Mouse (Mus musculus): Measurements from ENCODE around the gene Gm28038.
A peak's percentile ranks its signal among the peaks of the same experiment; 100 is the strongest.

The Gm28038 gene

DNA sequence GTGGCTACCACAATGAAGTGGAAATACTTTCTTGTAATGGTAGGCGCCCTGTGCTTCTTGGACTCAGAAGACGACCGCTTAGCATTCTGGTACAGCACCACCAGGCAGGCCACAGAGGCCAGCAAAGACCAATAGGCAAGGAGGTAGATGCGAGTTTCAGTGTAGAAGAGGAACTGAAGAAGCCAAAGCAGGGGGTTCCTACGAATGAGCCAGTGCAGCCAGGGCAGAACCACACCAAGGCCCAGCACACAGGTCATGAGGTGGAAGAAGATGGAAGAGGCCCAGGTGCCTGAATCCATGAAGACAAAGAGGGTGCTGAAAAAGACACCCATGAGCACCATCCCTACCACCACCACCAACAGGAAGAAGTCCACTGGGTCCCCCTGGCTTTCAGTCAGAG, 4.2 kb downstream of the Gm28038 start:
- DNase-seq (ENCODE audit: extremely low spot score, low read depth, low spot score) = no peak

DNA sequence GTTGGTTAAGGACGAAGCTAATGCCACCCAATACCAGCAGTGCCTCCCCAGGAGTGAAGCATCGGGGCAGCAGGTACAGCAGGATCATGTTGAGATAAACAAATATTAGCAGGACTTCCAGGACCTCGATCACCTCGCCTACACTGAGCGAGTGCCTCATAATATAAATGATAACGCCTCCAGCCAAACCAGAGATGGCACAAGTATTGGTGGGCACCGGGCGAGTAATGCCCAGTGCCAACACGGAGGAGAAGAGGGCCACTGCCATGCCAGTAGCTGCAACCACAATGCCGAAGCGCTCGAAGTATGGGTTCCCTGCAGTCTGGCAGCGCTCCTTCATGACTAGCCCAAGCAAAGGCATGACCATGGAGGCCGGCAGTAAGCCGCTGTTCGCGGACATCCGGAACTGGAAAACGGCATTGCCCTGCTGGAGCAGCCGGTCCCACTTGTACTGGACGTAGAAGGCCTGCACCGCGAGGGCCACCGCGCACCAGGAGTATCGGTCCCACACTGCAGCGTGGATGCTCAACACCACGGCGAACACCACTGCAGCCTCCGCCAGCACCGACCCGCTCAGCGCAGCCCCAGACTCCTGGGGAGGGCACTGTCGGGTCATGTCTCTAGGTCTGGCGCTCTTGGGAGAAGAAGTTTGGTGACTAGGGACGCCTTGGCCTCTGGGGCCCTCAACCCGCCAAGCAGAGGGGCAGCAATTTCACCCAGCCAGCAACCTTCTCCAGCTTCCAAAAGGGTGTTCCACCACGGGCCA, 4.8 kb downstream of the Gm28038 start:
- no peak for DNase-seq (ENCODE audit: extremely low spot score, low read depth, low spot score)

DNA sequence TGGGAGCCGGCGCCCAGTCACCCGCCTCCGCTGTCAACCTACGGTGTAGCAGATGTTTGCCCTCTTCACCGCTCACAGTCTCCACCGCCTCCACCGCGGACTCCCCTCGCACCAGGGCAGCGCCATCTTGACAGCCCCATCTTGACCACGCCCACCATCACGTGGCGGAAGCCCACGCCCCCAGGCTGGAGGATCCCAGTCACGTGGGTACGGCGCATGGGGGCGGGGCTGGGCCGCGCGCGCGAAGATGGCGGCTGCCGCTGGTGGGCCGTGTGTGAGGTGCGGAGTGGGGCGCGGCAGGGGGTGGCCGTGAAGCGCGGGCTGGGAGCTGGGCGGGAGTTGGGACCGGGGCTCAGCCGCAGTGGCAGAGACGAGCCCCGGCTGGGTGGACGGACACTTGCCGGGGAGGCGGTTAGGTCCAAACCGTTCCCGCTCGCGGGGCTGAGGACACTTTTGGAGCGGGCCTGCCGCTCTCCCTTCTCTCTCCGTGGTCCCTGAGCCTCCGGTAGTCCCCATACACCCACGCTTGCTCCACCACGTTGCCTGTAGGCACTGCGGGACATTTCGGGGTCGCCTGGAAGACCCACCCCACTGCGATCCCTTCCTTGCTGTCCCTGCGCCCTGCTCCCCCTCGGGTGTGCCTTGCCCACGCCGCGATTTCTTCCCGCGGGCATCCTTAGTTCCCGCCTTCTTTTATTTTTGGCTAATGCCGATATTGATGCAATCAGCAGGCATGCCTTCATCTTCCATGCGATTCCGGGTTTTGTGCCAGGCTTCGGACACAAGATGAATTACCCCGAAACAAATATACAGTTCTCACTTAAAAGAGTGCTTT, 5.6 kb downstream of the Gm28038 start, which contains the start of the genes Dolk and Nup188:
Gene Dolk (minus strand): TSS at position 143 of the 835 bp plus-strand sequence.
Gene Nup188 (plus strand): TSS at position 206 of the 835 bp plus-strand sequence.
- DNase-seq (ENCODE audit: extremely low spot score, low read depth, low spot score) = peak; percentile 74

DNA sequence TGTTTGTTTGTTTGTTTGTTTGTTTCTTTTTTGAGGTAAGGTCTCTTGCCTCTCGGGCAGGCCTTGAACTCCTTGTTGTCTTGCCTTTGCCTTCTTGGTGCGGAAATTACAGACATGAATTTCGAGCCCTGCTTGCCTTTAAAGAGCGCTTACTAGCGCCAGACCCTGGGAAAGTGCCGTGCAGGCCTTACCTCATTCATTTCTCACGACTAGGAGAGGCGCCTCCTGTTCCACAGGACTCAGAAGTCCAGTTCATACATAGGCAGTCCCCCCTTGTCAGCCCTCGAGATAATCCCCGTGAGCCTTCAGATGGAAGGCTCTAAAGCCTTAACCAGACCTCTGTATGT, 6.2 kb downstream of the Gm28038 start:
- no peak for DNase-seq (ENCODE audit: extremely low spot score, low read depth, low spot score)

DNA sequence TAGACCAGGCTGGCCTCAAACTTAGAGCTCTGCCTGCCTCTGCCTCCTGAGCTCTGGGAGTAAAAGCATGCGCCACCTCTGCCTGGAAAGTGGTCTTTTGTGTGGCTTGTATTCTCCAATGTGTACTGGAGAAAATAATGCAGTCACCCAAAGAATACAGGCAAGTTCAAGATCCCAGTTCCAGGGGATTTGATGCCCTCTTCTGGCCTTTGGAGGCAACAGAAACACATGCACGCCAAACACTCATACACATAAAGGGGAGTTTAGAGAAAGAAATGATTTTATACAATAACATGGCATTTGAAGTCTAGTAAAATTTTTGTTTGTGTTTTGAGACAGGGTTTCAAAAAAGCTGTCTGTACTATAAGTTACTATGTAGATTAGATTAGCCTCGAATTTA, 18.7 kb downstream of the Gm28038 start:
- DNase-seq (ENCODE audit: extremely low spot score, low read depth, low spot score) = no peak

DNA sequence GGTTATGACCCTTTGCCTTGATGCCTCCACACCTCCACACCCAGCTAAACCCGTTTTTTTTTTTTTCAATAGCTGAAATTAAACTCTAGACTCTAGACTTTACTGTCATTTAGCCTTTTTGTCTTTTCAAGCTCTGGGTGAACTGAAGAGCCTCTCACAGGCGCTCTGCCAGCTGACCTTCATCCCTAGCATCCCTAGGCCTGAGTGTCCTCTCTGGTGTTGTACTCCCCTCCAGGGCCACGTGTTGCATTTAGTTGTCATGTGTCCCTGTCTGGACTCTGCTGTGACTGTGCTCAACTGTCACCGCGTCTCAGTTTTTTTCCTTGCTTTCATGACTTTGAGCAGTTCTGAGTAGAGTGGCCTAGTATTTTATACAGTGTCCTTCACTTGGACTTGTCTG, 19.1 kb downstream of the Gm28038 start:
- no peak for DNase-seq (ENCODE audit: extremely low spot score, low read depth, low spot score)

DNA sequence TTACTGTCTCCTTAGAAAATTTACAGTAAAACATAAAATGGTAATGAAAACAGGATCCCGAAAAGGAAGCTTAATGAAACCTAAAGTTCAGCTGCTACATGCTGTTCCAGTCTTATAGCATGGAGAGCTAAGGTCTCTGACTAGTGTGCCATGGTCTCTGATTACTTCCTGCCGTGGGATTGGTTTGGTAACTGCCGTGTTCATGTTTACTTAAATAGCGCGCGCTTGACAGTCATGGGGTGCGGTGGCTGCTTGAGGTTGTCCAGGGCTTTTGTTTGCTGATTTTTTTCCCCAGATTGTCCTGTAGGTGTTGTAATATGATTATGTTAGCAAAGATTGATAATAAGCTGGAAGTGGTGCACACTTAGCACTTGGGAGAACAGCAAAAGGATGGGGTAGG, 25.2 kb downstream of the Gm28038 start:
- DNase-seq (ENCODE audit: extremely low spot score, low read depth, low spot score) = no peak

DNA sequence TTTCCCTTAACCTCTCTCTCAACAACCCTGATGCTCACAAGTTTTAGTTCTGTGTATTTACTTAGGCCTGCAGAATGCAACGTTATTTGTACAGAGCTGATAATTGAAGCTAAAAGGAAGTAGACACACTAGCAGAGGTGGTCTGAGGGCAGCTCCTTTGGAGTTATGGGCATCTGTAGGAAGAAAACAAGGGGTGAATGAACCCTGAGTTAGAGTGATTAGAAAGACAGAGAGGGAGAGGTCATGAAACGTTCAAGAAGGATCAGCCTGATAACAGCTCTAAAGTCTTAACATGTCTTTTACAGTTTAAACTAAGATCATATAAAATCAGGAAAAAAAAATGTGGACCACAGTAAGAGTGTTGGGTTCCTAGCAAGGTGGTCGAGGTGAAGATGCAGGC, 28.5 kb downstream of the Gm28038 start:
- no peak for DNase-seq (ENCODE audit: extremely low spot score, low read depth, low spot score)

DNA sequence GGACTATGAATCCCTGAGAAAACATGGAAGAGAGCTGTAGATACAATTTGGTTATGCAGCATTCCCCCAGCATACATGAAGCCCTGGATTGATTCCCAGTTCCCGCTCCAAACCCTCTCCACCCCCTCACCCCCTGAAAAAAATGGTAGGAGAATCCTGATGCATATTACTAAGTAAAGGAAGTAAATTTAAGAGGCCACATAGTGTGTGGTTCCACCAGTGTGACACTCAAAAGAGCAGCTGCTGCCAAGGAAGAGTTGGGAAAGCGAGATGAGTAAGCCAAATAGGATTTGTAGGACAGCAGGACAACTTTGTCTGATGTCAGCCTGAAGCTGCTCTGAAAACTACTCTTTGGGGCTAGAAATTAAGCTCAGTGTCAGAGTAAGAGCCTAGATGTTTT, 30.6 kb downstream of the Gm28038 start:
- no peak for DNase-seq (ENCODE audit: extremely low spot score, low read depth, low spot score)

DNA sequence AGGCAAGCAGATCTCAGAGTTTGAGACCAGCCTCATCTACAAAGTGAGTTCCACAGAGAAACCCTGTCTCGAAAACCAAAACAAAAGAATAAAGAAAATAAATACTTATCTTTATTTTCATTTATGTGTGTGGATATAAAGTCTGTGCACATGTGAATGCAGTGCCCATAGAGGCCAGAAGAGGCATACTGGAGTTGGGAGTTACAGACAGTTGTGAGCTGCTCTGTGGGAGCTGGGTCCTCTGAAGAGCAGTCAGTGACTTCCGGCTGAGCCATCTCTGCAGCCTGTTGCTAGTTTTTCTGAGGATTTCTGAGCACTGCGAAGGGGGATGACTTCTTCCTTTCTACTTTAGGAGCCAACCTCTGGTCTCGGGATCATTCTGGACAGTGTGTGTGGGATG, 35.3 kb downstream of the Gm28038 start:
- DNase-seq (ENCODE audit: extremely low spot score, low read depth, low spot score) = no peak

DNA sequence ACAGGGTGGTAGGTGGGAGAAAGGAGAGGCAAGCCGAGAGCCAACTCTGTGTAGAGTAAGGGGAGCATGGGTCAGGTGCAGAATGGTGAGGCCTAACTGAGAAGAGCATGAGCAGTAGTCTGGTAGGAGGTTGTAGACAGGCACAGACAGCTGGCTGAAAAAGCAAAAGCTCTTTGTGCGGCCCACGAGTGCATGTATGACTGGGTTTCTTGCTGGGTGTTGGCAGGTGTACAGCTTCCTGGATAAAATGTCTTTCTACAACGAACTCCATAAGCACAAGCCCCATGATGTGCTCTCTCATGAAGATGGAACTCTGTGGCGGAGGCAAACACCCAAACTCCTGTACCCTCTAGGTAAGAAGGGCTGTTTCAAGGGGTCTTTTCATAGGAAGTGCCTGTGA, 36.1 kb downstream of the Gm28038 start:
- no peak for DNase-seq (ENCODE audit: extremely low spot score, low read depth, low spot score)

DNA sequence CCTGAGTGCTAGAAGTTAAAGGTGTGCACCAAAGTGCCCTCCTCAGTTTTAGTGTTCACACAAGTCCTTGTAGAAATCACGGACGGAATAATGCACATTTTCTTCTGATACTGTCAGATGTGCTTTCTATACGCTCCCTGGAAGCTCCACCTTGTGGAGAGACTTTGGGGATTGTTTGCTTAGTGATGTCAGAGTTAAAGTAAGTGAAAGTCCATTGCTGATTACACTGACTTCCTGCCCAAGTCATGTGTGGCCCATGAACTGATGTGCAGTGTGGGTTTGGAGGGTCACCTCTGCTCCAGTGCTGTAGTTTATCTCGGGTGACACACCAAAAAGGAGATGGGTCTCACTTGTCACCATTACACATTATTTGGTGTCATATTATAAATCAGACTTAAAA, 38.4 kb downstream of the Gm28038 start:
- no peak for DNase-seq (ENCODE audit: extremely low spot score, low read depth, low spot score)

DNA sequence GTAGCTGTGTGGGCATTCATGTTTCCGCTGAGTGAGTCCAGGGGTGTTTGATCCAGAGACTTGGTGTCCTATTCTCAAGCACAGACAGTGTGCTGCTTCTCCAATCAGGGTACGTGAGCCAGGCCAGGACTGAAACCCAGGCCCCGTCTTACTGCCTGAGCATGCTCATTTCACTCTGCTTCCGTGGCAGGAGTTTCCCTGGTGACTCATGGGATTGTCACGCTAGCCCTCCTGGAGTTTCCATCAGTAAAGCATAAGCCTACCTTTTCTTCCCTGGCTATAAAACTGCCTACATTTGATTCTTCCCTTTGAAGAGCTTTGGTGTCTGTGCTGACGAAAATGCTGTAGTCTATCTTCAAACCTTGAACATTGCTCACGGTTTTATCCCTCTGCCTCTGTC, 42.3 kb downstream of the Gm28038 start:
- DNase-seq (ENCODE audit: extremely low spot score, low read depth, low spot score) = no peak

DNA sequence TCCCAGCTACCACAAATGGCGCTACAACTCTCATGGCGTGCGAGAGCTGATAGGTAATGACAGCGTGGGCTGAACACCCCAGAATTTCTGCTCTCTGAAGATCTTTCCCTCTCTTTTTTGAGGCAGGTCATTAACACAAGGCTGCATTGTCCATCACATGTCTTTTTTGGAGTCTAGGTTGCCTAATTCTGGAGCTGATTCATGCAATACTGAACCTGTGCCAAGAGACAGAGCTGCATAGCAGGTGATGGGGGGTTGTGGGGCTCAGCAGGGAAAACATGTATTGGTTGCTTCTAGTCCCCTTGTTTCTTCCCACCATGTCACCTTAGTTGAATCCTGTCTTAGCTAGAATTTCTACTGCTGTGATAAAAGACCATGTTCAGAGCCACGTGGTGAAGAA, 44.5 kb downstream of the Gm28038 start:
- DNase-seq (ENCODE audit: extremely low spot score, low read depth, low spot score) = no peak

DNA sequence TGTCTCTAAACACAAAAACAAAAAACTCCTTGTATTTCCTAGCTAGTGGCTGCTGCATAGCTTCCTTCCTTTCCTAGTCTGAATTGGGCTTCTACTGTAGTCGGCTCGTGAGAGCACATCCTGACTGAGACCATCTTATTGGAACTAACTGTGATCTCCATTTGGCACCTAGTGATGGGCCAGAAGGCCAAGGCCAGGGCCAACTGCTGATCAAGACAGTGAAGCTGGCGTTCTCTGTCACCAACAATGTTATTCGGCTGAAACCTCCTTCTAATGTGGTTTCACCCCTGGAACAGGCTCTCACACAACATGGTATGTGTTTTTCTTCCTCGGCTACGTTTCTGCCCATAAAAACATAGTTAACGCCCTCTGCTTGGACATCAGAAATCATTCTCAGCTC, 46.4 kb downstream of the Gm28038 start:
- DNase-seq (ENCODE audit: extremely low spot score, low read depth, low spot score) = no peak

DNA sequence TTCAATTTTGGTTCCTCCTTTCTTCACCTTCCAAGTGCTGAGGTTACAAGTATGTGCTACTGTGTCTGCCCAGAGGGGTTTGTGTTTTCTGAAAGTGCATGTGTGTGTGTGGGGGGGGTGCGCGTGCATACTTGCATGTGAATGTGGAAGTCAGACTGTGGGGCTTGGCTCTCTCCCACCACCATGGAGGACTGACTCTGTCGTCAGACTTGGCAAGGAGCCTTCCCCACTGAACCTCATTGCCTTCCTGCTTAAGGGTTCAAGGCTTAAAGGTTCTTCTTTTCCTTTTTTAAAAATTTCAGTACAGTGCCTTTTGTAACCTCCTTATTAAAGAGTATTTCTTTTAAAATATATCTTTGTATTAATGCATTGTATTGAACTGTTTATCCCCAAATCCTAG, 47.9 kb downstream of the Gm28038 start:
- DNase-seq (ENCODE audit: extremely low spot score, low read depth, low spot score) = no peak

DNA sequence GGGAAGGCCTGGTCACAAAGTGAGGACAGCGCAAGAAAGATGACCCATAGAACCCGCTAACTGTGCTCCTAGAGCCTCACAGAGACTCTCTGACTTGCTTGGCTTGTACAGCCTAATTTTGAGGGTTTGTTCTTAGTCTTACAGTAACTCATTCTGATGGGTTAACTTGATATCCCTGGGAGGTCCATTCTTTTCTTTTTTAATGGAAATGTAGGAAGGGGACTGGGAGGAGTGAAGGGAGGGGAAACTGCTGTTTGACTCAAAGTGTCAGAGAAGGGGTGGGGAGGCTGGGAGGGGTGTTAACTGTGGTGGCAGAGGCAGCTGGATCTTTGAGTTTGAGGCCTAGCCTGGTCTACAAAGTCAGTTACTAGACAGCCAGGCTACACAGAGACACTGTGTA, 54.5 kb downstream of the Gm28038 start:
- DNase-seq (ENCODE audit: extremely low spot score, low read depth, low spot score) = no peak

DNA sequence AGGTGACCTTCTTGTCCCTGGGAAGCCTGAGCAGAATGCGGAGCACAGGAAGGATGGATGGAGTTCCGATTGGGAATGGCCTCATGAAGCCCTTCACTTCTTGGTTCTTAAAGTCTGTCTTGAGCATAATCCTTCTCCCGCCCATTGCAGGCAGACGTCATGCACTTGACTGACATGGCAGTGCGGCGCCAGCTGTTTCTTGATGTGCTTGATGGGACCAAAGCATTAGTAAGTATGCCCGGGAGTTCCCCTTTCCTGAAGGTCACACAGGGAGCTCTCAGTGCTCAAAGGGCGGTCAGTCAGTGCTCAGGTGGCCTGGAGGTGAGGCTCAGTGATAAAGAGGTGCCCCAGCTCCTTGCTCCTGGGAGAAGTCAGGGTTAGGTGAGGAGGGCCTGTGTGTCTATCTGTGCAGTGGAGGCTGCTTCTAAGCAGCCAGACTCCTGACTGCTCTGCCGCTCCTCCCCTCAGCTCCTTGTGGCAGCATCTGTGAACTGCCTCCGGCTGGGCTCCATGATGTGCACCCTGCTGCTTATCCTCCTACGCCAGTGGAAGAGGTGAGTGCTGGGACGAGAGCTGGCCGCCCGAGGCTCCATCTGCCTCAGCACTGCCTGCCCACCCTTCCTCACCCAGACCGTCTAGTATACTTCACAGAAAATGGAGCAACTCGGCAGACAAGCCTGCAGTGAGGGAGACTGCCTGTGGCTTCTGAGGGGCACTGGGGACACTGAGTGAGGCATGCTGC, 55.5 kb downstream of the Gm28038 start:
- no peak for DNase-seq (ENCODE audit: extremely low spot score, low read depth, low spot score)

DNA sequence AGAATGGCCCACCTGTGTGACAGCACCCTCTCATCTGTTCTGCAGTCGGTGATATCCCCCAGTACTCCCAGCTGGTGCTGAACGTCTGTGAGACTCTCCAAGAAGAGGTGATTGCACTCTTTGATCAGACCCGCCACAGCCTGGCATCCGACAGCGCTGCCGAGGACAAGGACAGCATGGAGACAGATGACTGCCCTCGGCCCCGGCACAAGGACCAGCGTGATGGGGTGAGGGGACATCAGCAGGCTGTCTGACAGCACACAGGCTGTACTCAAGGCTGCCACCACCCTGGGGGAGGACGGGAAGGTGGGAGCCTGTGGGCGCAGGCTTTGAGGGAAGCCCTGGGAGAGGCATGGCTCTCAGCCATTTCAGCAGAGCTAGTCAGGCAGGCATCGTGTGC, 56.3 kb downstream of the Gm28038 start:
- DNase-seq (ENCODE audit: extremely low spot score, low read depth, low spot score) = no peak

DNA sequence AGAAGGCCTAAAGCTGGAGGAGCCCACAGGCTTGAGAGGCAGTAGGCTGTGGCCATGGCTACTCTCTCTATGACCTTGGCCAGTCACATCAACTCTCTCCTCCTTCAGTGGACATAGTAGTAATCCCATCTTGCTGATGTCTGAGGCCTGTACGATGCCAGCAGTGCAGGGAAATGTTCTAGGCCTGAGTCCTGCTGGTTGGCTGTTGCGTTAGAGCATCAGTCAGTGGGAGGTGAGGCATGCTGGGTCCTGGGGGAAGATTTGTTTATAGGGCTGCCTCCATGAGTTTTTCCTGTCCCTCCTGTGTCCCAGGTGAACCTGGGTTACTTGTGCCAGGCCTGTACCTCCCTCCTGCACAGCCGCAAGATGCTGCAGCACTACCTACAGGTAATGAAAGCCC, 61.2 kb downstream of the Gm28038 start:
- no peak for DNase-seq (ENCODE audit: extremely low spot score, low read depth, low spot score)

DNA sequence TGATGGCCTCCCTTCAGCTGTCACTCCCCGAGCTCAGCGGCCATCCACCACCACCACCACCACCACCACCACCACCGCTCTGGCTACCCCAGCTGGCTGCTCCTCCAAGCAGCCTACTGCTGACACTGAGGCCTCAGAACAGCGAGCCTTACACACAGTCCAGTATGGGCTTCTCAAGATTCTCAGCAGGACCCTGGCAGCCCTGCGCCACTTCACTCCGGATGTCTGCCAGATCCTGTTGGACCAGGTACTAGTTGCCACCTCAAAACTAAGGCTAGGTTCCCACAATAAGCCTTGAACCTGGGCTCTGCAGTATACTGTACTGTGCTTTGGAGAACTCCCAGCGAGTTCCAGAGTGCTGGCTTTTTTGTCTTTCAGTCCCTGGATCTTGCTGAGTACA, 61.7 kb downstream of the Gm28038 start:
- no peak for DNase-seq (ENCODE audit: extremely low spot score, low read depth, low spot score)
